Mouse (Mus musculus): ENCODE results near the gene Tap2.

DNA sequence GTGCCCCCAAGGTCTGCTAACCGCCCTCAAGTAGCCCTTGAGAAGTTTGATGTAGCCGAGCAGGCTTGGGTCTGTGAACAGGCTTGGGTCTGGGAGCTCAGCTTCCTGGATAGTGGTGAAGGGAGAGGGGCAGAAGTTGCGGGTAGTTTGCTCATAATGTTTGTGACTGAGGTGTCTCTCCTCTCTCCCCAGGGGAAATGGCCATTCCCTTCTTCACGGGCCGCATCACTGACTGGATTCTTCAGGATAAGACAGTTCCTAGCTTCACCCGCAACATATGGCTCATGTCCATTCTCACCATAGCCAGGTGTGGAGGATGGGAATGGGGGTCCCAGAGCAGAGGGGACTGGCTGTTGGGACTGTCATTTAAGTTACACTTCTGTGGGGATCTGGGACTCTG, 14.3 kb upstream of the Tap2 start:
- no peak for TF ChIP-seq CTCF (IDR thresholded peaks at IDR 0.05; ENCODE audit: low read depth, low read length)
- TF ChIP-seq POLR2A (IDR thresholded peaks at IDR 0.05; ENCODE audit: extremely low read depth, insufficient read depth, low read length): no peak

Data from liver, adult 2 months (tissue).